Mouse (Mus musculus) central nervous system, embryonic 18 days (tissue): ENCODE results near the gene Myl3. TPM values are rescaled to one million over a fixed set of nuclear protein-coding genes. Genes with fewer than 3 reads are reported as not detected.

Experiments used
- polyA plus RNA-seq: library from polyadenylated mRNA; depleted of rRNA; stranded (reverse); fragments of >200 nt; gene quantifications from 2 replicates; pipeline ENCODE4 v1.2.3, GENCODE M21; 2012; rRNA removed

Myl3 gene
- polyA plus RNA-seq: 0.73 and 8.6 TPM in 2 replicates

GRCm38 (mm10) chr9:110741711-110742294 lies at the start of gene Myl3:
Gene Myl3 (plus strand): TSS chr9:110741861.

GRCm38 (mm10) chr9:110746961-110747360 lies 5.3 kb downstream of the Myl3 start, which contains the start of gene Pth1r:
Gene Pth1r (minus strand): TSS chr9:110747145.

GRCm38 (mm10) chr9:110797866-110798265 lies 56.2 kb downstream of the Myl3 start, which contains the start of gene Prss42:
Gene Prss42 (plus strand): TSS chr9:110798166.

GRCm38 (mm10) chr9:110813789-110814188 lies 72.1 kb downstream of the Myl3 start, which contains the start of gene Prss44:
Gene Prss44 (plus strand): TSS chr9:110813994.

Other genes with a start within 250 kb of the Myl3 start
- 77.3 and 80.6 TPM in 2 replicates for gene Setd2, start 209.3 kb upstream of the Myl3 start, polyA plus RNA-seq
- 24.7 and 27.6 TPM in 2 replicates for gene Nradd, start 117.4 kb upstream of the Myl3 start, polyA plus RNA-seq
- gene Nbeal2, start 87.7 kb upstream of the Myl3 start, polyA plus RNA-seq: 16.4 and 16.6 TPM in 2 replicates
- gene Ccdc12, start 85.4 kb upstream of the Myl3 start, polyA plus RNA-seq: 82.1 and 85.3 TPM in 2 replicates
- 15.0 and 20.5 TPM in 2 replicates for gene Pth1r, start 5.3 kb downstream of the Myl3 start, polyA plus RNA-seq
- not detected in 2 replicates for gene Prss42, start 56.3 kb downstream of the Myl3 start, polyA plus RNA-seq
- not detected in 2 replicates for gene Prss44, start 72.1 kb downstream of the Myl3 start, polyA plus RNA-seq
- gene Prss43, start 84.8 kb downstream of the Myl3 start, polyA plus RNA-seq: 0.03 TPM in 1 of 2 replicates, not detected in the other
- 0.14 TPM in 1 of 2 replicates, not detected in the other for gene Prss45, start 92.7 kb downstream of the Myl3 start, polyA plus RNA-seq
- 0.07 TPM in 1 of 2 replicates, not detected in the other for gene Prss46, start 102.6 kb downstream of the Myl3 start, polyA plus RNA-seq
- gene Prss50, start 116.1 kb downstream of the Myl3 start, polyA plus RNA-seq: 0.18 and 0.27 TPM in 2 replicates
- 4.0 and 5.5 TPM in 2 replicates for gene Als2cl, start 138.0 kb downstream of the Myl3 start, polyA plus RNA-seq
- 3.4 and 4.6 TPM in 2 replicates for gene Tmie, start 138.3 kb downstream of the Myl3 start, polyA plus RNA-seq
- gene Fam240a, start 175.0 kb downstream of the Myl3 start, polyA plus RNA-seq: not detected in 2 replicates
- gene Tdgf1, start 204.3 kb downstream of the Myl3 start, polyA plus RNA-seq: 0.06 and 0.17 TPM in 2 replicates
- 0.26 and 0.39 TPM in 2 replicates for gene Lrrc2, start 209.7 kb downstream of the Myl3 start, polyA plus RNA-seq
- gene Rtp3, start 248.7 kb downstream of the Myl3 start, polyA plus RNA-seq: 0.20 TPM in 1 of 2 replicates, not detected in the other